Mouse (Mus musculus) limb, embryonic 14.5 days (tissue): Measurements from ENCODE around the gene Gm9508. TPM values are rescaled to one million over a fixed set of nuclear protein-coding genes. Genes with fewer than 3 reads are reported as not detected.
"Not testable (repeated sequence)": the region's sequence is repeated elsewhere in the genome, so short reads cannot be mapped to it uniquely, and the experiment has no call there.

Experiments
- ATAC-seq: fragments of 200-750 bp; cut with Nextera tagmentation; 2 replicates; pipeline ENCODE4 v1.8.0; 2017; ENCODE audit warnings: low read depth, moderate number of reproducible peaks, moderate TSS enrichment; ENCODE audit not compliant: low FRiP score
- DNase-seq: peaks from one replicate; pipeline ENCODE4 v3.0.0-alpha.2; 2015; ENCODE audit warnings: low spot score
- H3K27ac ChIP-seq: fragments of 300-500 bp; sonication (generic); replicated peaks from 2 replicates; pipeline ENCODE4 v1.5.1; 2014; ENCODE audit warnings: low read depth, mild to moderate bottlenecking, low read length, moderate library complexity, mixed read lengths
- H3K27me3 ChIP-seq: fragments of 300-500 bp; sonication (generic); 2 replicates; pipeline ENCODE4 v1.6.1; 2014; ENCODE audit warnings: low read length, mixed read lengths; ENCODE audit not compliant: control insufficient read depth, insufficient read depth
- H3K36me3 ChIP-seq: fragments of 300-500 bp; sonication (generic); 2 replicates; pipeline ENCODE4 v1.6.1; 2014; ENCODE audit warnings: mild to moderate bottlenecking, low read length, moderate library complexity, mixed read lengths; ENCODE audit not compliant: control insufficient read depth, insufficient read depth
- H3K4me1 ChIP-seq: fragments of 300-500 bp; sonication (generic); 2 replicates; pipeline ENCODE4 v1.6.1; 2014; ENCODE audit warnings: antibody characterized with exemption, low read length, mixed read lengths; ENCODE audit not compliant: control insufficient read depth, insufficient read depth
- H3K4me2 ChIP-seq: fragments of 300-500 bp; sonication (generic); replicated peaks from 2 replicates; pipeline ENCODE4 v1.6.1; 2014; ENCODE audit warnings: low read depth, mild to moderate bottlenecking, low read length, moderate library complexity; ENCODE audit not compliant: severe bottlenecking
- H3K4me3 ChIP-seq: fragments of 300-500 bp; sonication (generic); replicated peaks from 2 replicates; pipeline ENCODE4 v1.5.1; 2014; ENCODE audit warnings: low read length
- H3K9ac ChIP-seq: fragments of 300-500 bp; sonication (generic); 2 replicates; pipeline ENCODE4 v1.6.1; 2014; ENCODE audit warnings: mild to moderate bottlenecking, low read depth, low read length, moderate library complexity; ENCODE audit not compliant: severe bottlenecking
- H3K9me3 ChIP-seq: fragments of 300-500 bp; sonication (generic); 2 replicates; pipeline ENCODE4 v1.6.1; 2016; ENCODE audit warnings: low read length; ENCODE audit not compliant: control insufficient read depth
- POLR2A ChIP-seq: fragments of 200-500 bp; IDR thresholded peaks from 2 replicates; pipeline ENCODE4 v1.8.0; 2012; ENCODE audit warnings: inconsistent platforms, mild to moderate bottlenecking, moderate library complexity, borderline replicate concordance; ENCODE audit not compliant: insufficient read depth, insufficient read length; ENCODE audit errors: extremely low read depth
- WGBS: fragments of 180-500 bp; shearing (Covaris S2); extraction: QIAGEN DNeasy Blood & Tissue Kit; methylation state at CpG from one replicate; pipeline ENCODE4 v1.1.7; 2014; 5-methylcytosine and 5-hydroxymethylcytosine counted together
- polyA plus RNA-seq, 2 experiments: library from polyadenylated mRNA; depleted of rRNA in 1 of 2; stranded (reverse) in 1 of 2; unstranded in 1 of 2; fragments of >200 nt; fragmentation: Nextera tagmentation in 1 of 2; extraction: Ambion mirVana in 1 of 2; gene quantifications; 2 replicates each; pipeline versions ENCODE4 v1.2.1 to v1.2.3; 2012 to 2014

The Gm9508 gene
- polyA plus RNA-seq, 2 experiments: not detected

GRCm38 (mm10) chr10:77728280-77728679 lies 31.2 kb upstream of the Gm9508 start:
- H3K36me3 ChIP-seq: no peaks in the 10 kb centered on the region
- H3K4me1 ChIP-seq: no peaks in the 10 kb centered on the region
- H3K9ac ChIP-seq: no peak overlapping the region
- ATAC-seq (no peak), DNase-seq (no peak)
- TF ChIP-seq POLR2A: no peak
- no peak overlapping the region for H3K4me2 ChIP-seq
- 50% methylated on average over 4 of the region's 4 CpGs for WGBS
- no peak overlapping the region for H3K4me3 ChIP-seq
- H3K9me3 ChIP-seq: no peaks in the 10 kb centered on the region
- no peak overlapping the region for H3K27ac ChIP-seq
- H3K27me3 ChIP-seq: no peaks in the 10 kb centered on the region

GRCm38 (mm10) chr10:77726186-77726585 lies 29.2 kb upstream of the Gm9508 start, which contains the start of gene Gm10100:
Gene Gm10100, plus strand, starts transcription at chr10:77726486.
- no peak within 1 kb of the TSS for H3K4me2 ChIP-seq
- no peaks in the 10 kb centered on the region for H3K36me3 ChIP-seq
- H3K27me3 ChIP-seq: no peaks in the 10 kb centered on the region
- no peak within 1 kb of the TSS for H3K4me3 ChIP-seq
- H3K9ac ChIP-seq: no peak within 1 kb of the TSS
- DNase-seq: no peak
- ATAC-seq: no peak
- H3K4me1 ChIP-seq: no peaks in the 10 kb centered on the region
- 24% methylated on average over 3 of the region's 3 CpGs for WGBS
- no peaks in the 10 kb centered on the region for H3K9me3 ChIP-seq
- no peak within 1 kb of the TSS for H3K27ac ChIP-seq
- TF ChIP-seq POLR2A: no peak

- 75% methylated on average over 8 of the region's 8 CpGs for WGBS
- ATAC-seq: no peak
- H3K36me3 ChIP-seq: no peaks in the 10 kb centered on the region
Observed at GRCm38 (mm10) chr10:77724855-77725254, 27.8 kb upstream of the Gm9508 start.

GRCm38 (mm10) chr10:77720299-77720698 lies 23.3 kb upstream of the Gm9508 start, which contains the start of gene Krtap12-1:
Gene Krtap12-1, plus strand, starts transcription at chr10:77720599.
- DNase-seq, H3K4me2 ChIP-seq, H3K27me3 ChIP-seq, H3K9ac ChIP-seq, H3K9me3 ChIP-seq, H3K4me1 ChIP-seq, H3K4me3 ChIP-seq, H3K27ac ChIP-seq, H3K36me3 ChIP-seq, ATAC-seq: not testable (repeated sequence)
- WGBS: 81% methylated on average over 1 of the region's 1 CpGs

More at GRCm38 (mm10) chr10:77724855-77725254, 27.8 kb upstream of the Gm9508 start:
- no peak for DNase-seq
- Histone ChIP-seq H3K4me2 (no peak overlapping the region), H3K27me3 (no peaks in the 10 kb centered on the region), H3K27ac (no peak overlapping the region), H3K4me1 (no peaks in the 10 kb centered on the region), H3K9me3 (no peaks in the 10 kb centered on the region), H3K9ac (no peak overlapping the region), H3K4me3 (no peak overlapping the region)
- TF ChIP-seq POLR2A: no peak

- Histone ChIP-seq H3K4me3 (no peak within 1 kb of the TSS), H3K9ac (no peak within 1 kb of the TSS), H3K27me3 (no peaks in the 10 kb centered on the region), H3K9me3 (no peaks in the 10 kb centered on the region), H3K4me1 (no peaks in the 10 kb centered on the region), H3K27ac (no peak within 1 kb of the TSS), H3K4me2 (no peak within 1 kb of the TSS), H3K36me3 (no peaks in the 10 kb centered on the region)
- ATAC-seq: no peak
- DNase-seq: no peak
- no peak for TF ChIP-seq POLR2A
- 93% methylated on average over 1 of the region's 1 CpGs for WGBS
Observed at GRCm38 (mm10) chr10:77715507-77715906, 18.5 kb upstream of the Gm9508 start, which contains the start of gene Gm10142. Gene Gm10142, plus strand, starts transcription at chr10:77715807.

GRCm38 (mm10) chr10:77713734-77714133 lies 16.7 kb upstream of the Gm9508 start:
- Histone ChIP-seq H3K4me1 (no peaks in the 10 kb centered on the region), H3K27ac (no peak overlapping the region), H3K4me2 (no peak overlapping the region), H3K9me3 (no peaks in the 10 kb centered on the region), H3K9ac (no peak overlapping the region), H3K36me3 (no peaks in the 10 kb centered on the region), H3K4me3 (no peak overlapping the region), H3K27me3 (no peaks in the 10 kb centered on the region)
- WGBS: 34% methylated on average over 4 of the region's 4 CpGs
- DNase-seq (no peak), ATAC-seq (no peak)
- TF ChIP-seq POLR2A: no peak

GRCm38 (mm10) chr10:77711157-77711556 lies 14.1 kb upstream of the Gm9508 start, which contains the start of gene Gm10024:
Gene Gm10024, plus strand, starts transcription at chr10:77711457.
- H3K4me2 ChIP-seq, H3K36me3 ChIP-seq, H3K4me3 ChIP-seq, DNase-seq, H3K27ac ChIP-seq, H3K9me3 ChIP-seq, H3K4me1 ChIP-seq, ATAC-seq, H3K27me3 ChIP-seq, H3K9ac ChIP-seq: not testable (repeated sequence)
